Mouse (Mus musculus) spleen, postnatal 10 days (tissue): ENCODE results near the gene Csf3.
A peak's percentile ranks its signal among the peaks of the same experiment; 100 is the strongest.
"Not testable (repeated sequence)": the region's sequence is repeated elsewhere in the genome, so short reads cannot be mapped to it uniquely, and the experiment has no call there.

Source experiments
- DNase-seq, 2 experiments: peaks; one replicate each; pipeline ENCODE4 v3.0.0; 2021 to 2022; ENCODE audit warnings: low spot score in 2 of 2

The Csf3 gene

GRCm38 (mm10) chr11:98701213-98701670, at the start of gene Csf3:
Gene Csf3 (plus strand): TSS chr11:98701263.
- no peak for DNase-seq

- DNase-seq, result peak; percentile 28 to 72
Measured at GRCm38 (mm10) chr11:98655076-98655475, 46.0 kb upstream of the Csf3 start.

GRCm38 (mm10) chr11:98660517-98660916, 40.5 kb upstream of the Csf3 start:
- peak in 1 of 2 experiments; percentile 60 for DNase-seq

GRCm38 (mm10) chr11:98664091-98664490, 37.0 kb upstream of the Csf3 start, which contains the start of gene Gsdma:
Gene Gsdma (plus strand): TSS chr11:98664351.
- DNase-seq, result no peak

GRCm38 (mm10) chr11:98668984-98669383, 32.1 kb upstream of the Csf3 start:
- no peak for DNase-seq

GRCm38 (mm10) chr11:98671284-98671815, 29.7 kb upstream of the Csf3 start:
- no peak for DNase-seq

GRCm38 (mm10) chr11:98671857-98672256, 29.2 kb upstream of the Csf3 start:
- peak in 1 of 2 experiments; percentile 50 for DNase-seq

GRCm38 (mm10) chr11:98672482-98672881, 28.6 kb upstream of the Csf3 start:
- DNase-seq, result no peak

GRCm38 (mm10) chr11:98673136-98673535, 27.9 kb upstream of the Csf3 start:
- peak in 1 of 2 experiments; percentile 74 for DNase-seq

- no peak for DNase-seq
Measured at GRCm38 (mm10) chr11:98675829-98676363, 25.2 kb upstream of the Csf3 start.

GRCm38 (mm10) chr11:98680023-98680422, 21.0 kb upstream of the Csf3 start:
- DNase-seq, result no peak

- DNase-seq, result not testable (repeated sequence)
Measured at GRCm38 (mm10) chr11:98680595-98680994, 20.5 kb upstream of the Csf3 start.

GRCm38 (mm10) chr11:98681186-98681585, 19.9 kb upstream of the Csf3 start:
- no peak for DNase-seq

- peak; percentile 97 to 100 for DNase-seq
Measured at GRCm38 (mm10) chr11:98681786-98682745, 19.0 kb upstream of the Csf3 start, which contains the start of gene Psmd3. Gene Psmd3 (plus strand): TSS chr11:98682554.

- DNase-seq, result no peak
Measured at GRCm38 (mm10) chr11:98682811-98683210, 18.3 kb upstream of the Csf3 start.

GRCm38 (mm10) chr11:98685642-98686041, 15.4 kb upstream of the Csf3 start:
- DNase-seq, result no peak

- no peak for DNase-seq
Measured at GRCm38 (mm10) chr11:98686976-98687375, 14.1 kb upstream of the Csf3 start.

- DNase-seq, result no peak
Measured at GRCm38 (mm10) chr11:98688009-98688408, 13.1 kb upstream of the Csf3 start.

GRCm38 (mm10) chr11:98693201-98693600, 7.9 kb upstream of the Csf3 start:
- no peak for DNase-seq

- DNase-seq, result no peak
Measured at GRCm38 (mm10) chr11:98693746-98694145, 7.3 kb upstream of the Csf3 start.

GRCm38 (mm10) chr11:98694301-98694700, 6.8 kb upstream of the Csf3 start:
- DNase-seq, result no peak

GRCm38 (mm10) chr11:98695408-98695807, 5.7 kb upstream of the Csf3 start:
- DNase-seq, result no peak
